Mouse (Mus musculus) lung, postnatal 0 days (tissue): ENCODE measurements around the gene Fam19a3. TPM values are rescaled to one million over a fixed set of nuclear protein-coding genes. Genes with fewer than 3 reads are reported as not detected.

Source experiments
- ATAC-seq: fragments of 200-750 bp; cut with Nextera tagmentation; 2 replicates; pipeline ENCODE4 v1.8.0; 2017; ENCODE audit warnings: moderate library complexity
- DNase-seq: peaks from one replicate; pipeline ENCODE4 v3.0.0-alpha.2; 2016; ENCODE audit warnings: low spot score
- H3K27ac ChIP-seq: fragments of 300-500 bp; sonication (generic); 2 replicates; pipeline ENCODE4 v1.5.1; 2014; ENCODE audit warnings: antibody characterized with exemption, mild to moderate bottlenecking, low read length, mixed read lengths
- H3K27me3 ChIP-seq: fragments of 300-500 bp; sonication (generic); replicated peaks from 2 replicates; pipeline ENCODE4 v1.6.1; 2014; ENCODE audit warnings: low read length, mixed read lengths; ENCODE audit not compliant: insufficient read depth
- H3K36me3 ChIP-seq: fragments of 300-500 bp; sonication (generic); 2 replicates; pipeline ENCODE4 v1.6.1; 2014; ENCODE audit warnings: low read length, mixed read lengths; ENCODE audit not compliant: insufficient read depth
- H3K4me1 ChIP-seq: fragments of 300-500 bp; sonication (generic); 2 replicates; pipeline ENCODE4 v1.6.1; 2014; ENCODE audit warnings: antibody characterized with exemption, low read depth, low read length, mixed read lengths; ENCODE audit not compliant: insufficient read depth
- H3K4me2 ChIP-seq: fragments of 300-500 bp; sonication (generic); replicated peaks from 2 replicates; pipeline ENCODE4 v1.6.1; 2014; ENCODE audit warnings: low read depth, mild to moderate bottlenecking, low read length, moderate library complexity, mixed read lengths
- H3K4me3 ChIP-seq: fragments of 300-500 bp; sonication (generic); 2 replicates; pipeline ENCODE4 v1.5.1; 2014; ENCODE audit warnings: low read depth, low read length
- H3K9ac ChIP-seq: fragments of 300-500 bp; sonication (generic); replicated peaks from 2 replicates; pipeline ENCODE4 v1.6.1; 2014; ENCODE audit warnings: low read depth, mild to moderate bottlenecking
- H3K9me3 ChIP-seq: fragments of 300-500 bp; sonication (generic); 2 replicates; pipeline ENCODE4 v1.6.1; 2016; ENCODE audit warnings: low read length, mixed read lengths
- CTCF ChIP-seq: IDR thresholded peaks from 2 replicates; pipeline ENCODE4 v1.5.1; 2016; ENCODE audit warnings: antibody characterized with exemption, mild to moderate bottlenecking
- EP300 ChIP-seq: IDR thresholded peaks from 2 replicates; pipeline ENCODE4 v1.6.1; 2016; ENCODE audit warnings: antibody characterized with exemption, mild to moderate bottlenecking, control low read depth
- WGBS: fragments of 180-500 bp; shearing (Covaris S2); extraction: QIAGEN DNeasy Blood & Tissue Kit; methylation state at CpG from one replicate; pipeline ENCODE4 v1.1.7; 2014; 5-methylcytosine and 5-hydroxymethylcytosine counted together
- polyA plus RNA-seq: library from polyadenylated mRNA; unstranded; fragments of >200 nt; fragmentation: Nextera tagmentation; extraction: Ambion mirVana; gene quantifications from 2 replicates; pipeline ENCODE4 v1.2.1, GENCODE M21; 2015

Gene Fam19a3
- polyA plus RNA-seq: 0.02 TPM in 2 replicates

DNA sequence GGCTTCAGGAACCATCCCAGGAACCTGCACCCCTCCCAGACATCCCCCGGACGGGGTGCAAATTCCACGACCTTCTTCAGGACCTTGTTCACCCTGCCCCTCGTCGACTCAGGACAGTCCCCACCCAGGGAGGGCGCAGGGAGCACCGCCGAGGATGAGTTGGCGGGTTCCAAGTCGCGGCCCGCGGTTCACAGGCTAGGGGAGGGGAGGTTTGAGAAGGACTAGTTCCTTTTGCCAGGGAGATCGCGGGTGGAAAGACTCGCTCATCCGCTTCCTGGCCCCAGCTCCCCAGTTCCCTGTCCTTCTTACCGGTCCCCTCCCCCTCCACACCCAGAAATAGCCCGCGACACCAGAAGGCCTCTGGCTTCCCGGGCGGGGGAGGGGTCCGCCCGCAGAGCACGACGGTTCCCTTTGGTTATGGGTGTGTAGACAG, at the start of gene Fam19a3:
TSS of gene Fam19a3 (minus strand) at position 370 of the 433 bp plus-strand sequence.
- DNase-seq: peak; percentile 49
- Histone ChIP-seq H3K27ac (no peak within 1 kb of the TSS), H3K27me3 (peaks cover 31% of the 10 kb centered on the region), H3K9ac (peak within 1 kb of the TSS; percentile 32), H3K9me3 (no peaks in the 10 kb centered on the region), H3K36me3 (no peaks in the 10 kb centered on the region), H3K4me1 (peaks cover 17% of the 10 kb centered on the region; the same call in 1 of the 2 replicates), H3K4me3 (peak within 1 kb of the TSS; percentile 43), H3K4me2 (peak within 1 kb of the TSS; percentile 93)
- peak; percentile 5; the same call in 1 of the 2 replicates for ATAC-seq
- under 1% methylated on average over 26 of the region's 26 CpGs for WGBS
- TF ChIP-seq CTCF (no peak), EP300 (no peak)

DNA sequence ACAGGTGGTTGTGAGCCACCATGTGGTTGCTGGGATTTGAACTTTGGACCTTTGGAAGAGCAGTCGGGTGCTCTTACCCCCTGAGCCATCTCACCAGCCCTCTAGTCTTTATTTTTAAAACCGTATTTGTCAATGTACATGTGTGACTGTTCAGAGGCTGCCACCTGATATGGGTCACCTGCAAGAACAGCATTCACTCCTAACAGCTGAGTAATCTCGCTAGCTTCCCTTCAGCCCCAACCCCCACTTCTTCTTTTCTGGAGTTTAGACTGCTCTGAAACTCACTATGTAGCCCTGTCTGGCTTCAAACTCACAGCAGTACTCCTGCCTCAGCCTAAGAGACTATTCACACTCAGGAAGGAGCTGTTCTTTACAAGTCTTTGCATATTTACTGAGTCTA, 40.8 kb upstream of the Fam19a3 start:
- H3K9ac ChIP-seq: no peak overlapping the region

DNA sequence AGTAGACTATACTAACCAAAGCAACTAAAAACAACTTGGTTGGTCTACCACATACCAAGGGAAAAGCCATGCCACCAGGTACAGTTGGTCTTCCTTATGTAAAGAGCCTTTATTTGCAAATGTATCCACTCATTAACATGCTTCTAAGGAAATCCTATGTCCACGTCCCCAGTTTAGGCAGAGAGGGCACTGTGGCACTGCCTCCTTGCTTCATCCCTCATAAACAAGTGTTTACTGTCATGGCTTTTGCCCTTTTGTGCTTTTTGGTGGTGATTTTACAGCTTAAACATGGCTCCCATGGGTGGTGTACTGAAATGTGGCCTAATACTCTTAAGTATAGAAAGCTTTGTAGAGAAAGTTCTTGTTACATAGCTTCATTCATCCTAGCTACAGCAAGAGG, 38.8 kb upstream of the Fam19a3 start:
- H3K27ac ChIP-seq: no peak overlapping the region
- 41% methylated on average over 1 of the region's 1 CpGs for WGBS
- TF ChIP-seq CTCF (no peak), EP300 (no peak)

More for the DNA sequence above, 40.8 kb upstream of the Fam19a3 start:
- ATAC-seq: no peak
- Histone ChIP-seq H3K27ac (no peak overlapping the region), H3K9me3 (no peaks in the 10 kb centered on the region), H3K4me3 (no peak overlapping the region), H3K4me2 (no peak overlapping the region), H3K4me1 (no peaks in the 10 kb centered on the region), H3K27me3 (no peaks in the 10 kb centered on the region), H3K36me3 (0 out of 2 replicates have a peak, but pooled peaks cover 4% of the 10 kb centered on the region)
- no peak for DNase-seq
- WGBS: 81% methylated on average over 3 of the region's 3 CpGs
- TF ChIP-seq EP300 (no peak), CTCF (no peak)

DNA sequence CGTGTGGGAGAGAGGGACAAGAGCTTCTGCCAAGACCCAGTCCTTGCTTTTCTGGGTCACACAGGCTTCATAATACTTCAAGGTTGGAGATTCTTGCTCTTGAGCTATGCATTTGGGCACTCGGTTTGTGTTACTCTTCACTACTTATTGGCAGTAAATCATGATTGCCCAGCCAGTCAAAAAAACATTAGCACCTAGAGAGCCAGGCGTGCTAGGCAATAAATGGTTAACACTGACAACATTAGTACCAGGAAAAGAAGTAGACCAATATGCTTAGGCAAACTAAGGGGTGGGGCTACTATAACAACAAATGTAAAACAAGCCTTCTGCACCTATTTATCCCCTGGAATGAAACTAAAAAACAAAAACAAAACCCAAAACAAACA, 37.1 kb upstream of the Fam19a3 start:
- Histone ChIP-seq H3K36me3 (no peaks in the 10 kb centered on the region), H3K9ac (no peak overlapping the region), H3K27ac (peak overlapping the region; percentile 93), H3K4me3 (peak overlapping the region; percentile 86), H3K27me3 (no peaks in the 10 kb centered on the region), H3K9me3 (no peaks in the 10 kb centered on the region), H3K4me1 (peaks cover 7% of the 10 kb centered on the region; the same call in 1 of the 2 replicates), H3K4me2 (peak overlapping the region; percentile 87)
- no peak for TF ChIP-seq EP300
- TF ChIP-seq CTCF: no peak
- DNase-seq (peak; percentile 58), ATAC-seq (no peak)
- WGBS: 3% methylated on average over 3 of the region's 3 CpGs

More for the DNA sequence above, 38.8 kb upstream of the Fam19a3 start:
- ATAC-seq (no peak), DNase-seq (peak; percentile 25)
- no peak overlapping the region for H3K4me2 ChIP-seq
- peaks cover 7% of the 10 kb centered on the region; the same call in 1 of the 2 replicates for H3K4me1 ChIP-seq
- H3K4me3 ChIP-seq: no peak overlapping the region
- H3K9ac ChIP-seq: no peak overlapping the region
- no peaks in the 10 kb centered on the region for H3K9me3 ChIP-seq
- H3K36me3 ChIP-seq: no peaks in the 10 kb centered on the region
- no peaks in the 10 kb centered on the region for H3K27me3 ChIP-seq

DNA sequence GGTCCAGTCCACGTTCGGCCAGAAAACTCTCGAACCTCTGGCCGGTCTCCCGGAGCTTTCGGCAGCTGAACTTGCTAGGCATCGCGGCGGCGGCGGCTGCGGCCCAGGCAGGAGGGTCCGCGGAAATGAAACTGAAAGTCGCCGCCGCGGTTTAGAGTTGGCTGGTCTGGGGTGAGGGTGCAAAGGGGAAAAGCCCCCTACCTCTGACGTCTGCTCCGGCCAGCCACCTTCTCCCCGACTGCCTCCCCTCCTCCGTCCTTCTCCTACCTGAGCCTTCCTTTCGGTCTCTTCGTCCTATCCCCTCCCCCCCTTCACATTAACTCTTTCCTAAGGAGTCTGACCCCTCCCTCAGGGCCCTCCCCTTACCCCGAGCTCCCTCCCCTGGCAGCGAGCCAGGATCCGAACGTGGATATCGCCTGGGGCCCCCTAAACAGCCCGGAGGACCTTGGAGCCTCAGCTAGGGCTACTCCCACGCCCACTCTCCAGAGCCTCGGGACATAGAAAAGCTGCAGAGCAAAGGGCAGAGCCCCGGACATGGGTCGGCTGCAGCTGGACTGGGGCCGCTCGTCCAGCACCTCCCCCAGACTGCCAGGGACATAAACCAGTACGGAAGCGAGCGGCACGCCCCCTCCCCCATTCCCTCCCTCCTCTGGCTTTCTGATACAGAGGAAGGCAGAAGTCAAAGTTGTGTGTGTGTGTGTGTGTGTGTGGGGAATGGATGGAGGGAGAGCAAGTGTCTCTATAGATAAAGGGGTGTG, 36.5 kb upstream of the Fam19a3 start, which contains the start of gene Mov10:
TSS of gene Mov10 (minus strand) at position 573 of the 758 bp plus-strand sequence.
- ATAC-seq (peak; percentile 85), DNase-seq (peak; percentile 84)
- TF ChIP-seq CTCF: no peak
- TF ChIP-seq EP300: peak; percentile 67
- Histone ChIP-seq H3K9ac (peak within 1 kb of the TSS; percentile 95), H3K9me3 (no peaks in the 10 kb centered on the region), H3K4me1 (peaks cover 7% of the 10 kb centered on the region; the same call in 1 of the 2 replicates), H3K4me2 (peak within 1 kb of the TSS; percentile 87), H3K27me3 (no peaks in the 10 kb centered on the region), H3K36me3 (no peaks in the 10 kb centered on the region), H3K4me3 (peak within 1 kb of the TSS; percentile 86), H3K27ac (peak within 1 kb of the TSS; percentile 93)
- under 1% methylated on average over 37 of the region's 40 CpGs for WGBS

DNA sequence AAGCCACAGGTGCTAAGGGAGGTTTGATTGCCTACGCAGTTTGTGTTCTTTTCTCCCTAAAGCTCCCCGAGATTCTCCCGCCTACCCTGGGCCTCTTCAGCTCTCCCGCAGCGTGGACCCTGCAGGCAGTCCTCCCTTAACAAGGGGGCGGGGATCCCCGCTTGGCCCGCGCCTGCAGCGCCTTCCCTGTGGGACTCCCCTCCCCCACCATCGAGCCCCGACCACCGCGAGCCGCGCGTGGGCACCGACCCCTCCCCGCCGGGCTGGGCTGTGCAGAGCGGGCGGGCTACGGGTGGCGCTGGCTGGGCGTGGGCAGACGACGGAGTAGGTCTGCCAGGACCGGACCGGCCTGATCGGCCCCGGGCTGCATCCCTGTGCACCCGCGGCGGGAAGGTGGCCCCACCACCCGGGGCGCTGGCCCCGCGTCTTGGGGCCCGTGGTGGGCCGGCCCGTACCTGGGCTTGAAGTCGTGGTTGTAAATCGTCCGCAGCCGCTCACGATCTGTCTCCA, 35.9 kb upstream of the Fam19a3 start:
- DNase-seq (peak; percentile 73), ATAC-seq (peak; percentile 76)
- Histone ChIP-seq H3K4me1 (peaks cover 7% of the 10 kb centered on the region; the same call in 1 of the 2 replicates), H3K27me3 (no peaks in the 10 kb centered on the region), H3K9ac (peak overlapping the region; percentile 95), H3K4me2 (peak overlapping the region; percentile 87), H3K27ac (peak overlapping the region; percentile 93), H3K9me3 (no peaks in the 10 kb centered on the region), H3K4me3 (peak overlapping the region; percentile 86), H3K36me3 (no peaks in the 10 kb centered on the region)
- TF ChIP-seq CTCF (peak; percentile 21; the same call in 1 of the 2 replicates), EP300 (no peak)
- 2% methylated on average over 38 of the region's 46 CpGs for WGBS
